Mouse (Mus musculus): ENCODE data around the gene Fbxo47. TPM values are rescaled to one million over a fixed set of nuclear protein-coding genes. Genes with fewer than 3 reads are reported as not detected.

Fbxo47 gene
- polyA plus RNA-seq, 1 experiment from 2014 or later = 0.60 TPM

DNA sequence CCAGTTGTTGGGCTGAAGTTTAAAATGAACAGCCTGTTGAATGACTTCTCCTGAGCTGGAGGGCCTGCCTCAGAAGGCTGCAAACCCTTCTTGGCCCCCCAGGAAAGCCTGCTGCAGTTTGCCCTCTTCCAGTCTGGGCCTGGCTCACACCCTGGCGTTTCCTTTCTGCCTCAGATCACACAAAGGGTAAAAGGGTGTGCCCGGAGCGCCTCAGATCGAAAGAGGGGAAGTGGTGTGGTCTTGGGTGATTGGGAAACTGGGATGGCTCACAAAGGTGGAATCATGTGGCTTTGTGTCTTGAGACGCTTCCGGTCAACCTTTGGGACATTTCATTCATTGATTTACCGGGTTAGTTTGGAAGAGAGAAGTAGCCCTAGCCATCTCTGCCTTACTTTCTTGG is 57.5 kb downstream of the Fbxo47 start:
- H3K36me3 ChIP-seq = peaks cover 46% of the 10 kb centered on the region
- H3K27me3 ChIP-seq = no peaks in the 10 kb centered on the region
- no peak overlapping the region; the same call in 1 of the 2 replicates for H3K27ac ChIP-seq (replicated peaks)
- no peak overlapping the region for H3K4me2 ChIP-seq
- 0 out of 2 replicates have a peak, but pooled peaks cover 14% of the 10 kb centered on the region for H3K4me1 ChIP-seq (replicated peaks)
- H3K9me3 ChIP-seq = no peaks in the 10 kb centered on the region
- H3K9ac ChIP-seq = no peak overlapping the region
- no peak for ATAC-seq (ENCODE audit: low FRiP score, low read depth)
- WGBS = 86% methylated on average over 7 of the region's 7 CpGs
- no peak overlapping the region for H3K4me3 ChIP-seq

DNA sequence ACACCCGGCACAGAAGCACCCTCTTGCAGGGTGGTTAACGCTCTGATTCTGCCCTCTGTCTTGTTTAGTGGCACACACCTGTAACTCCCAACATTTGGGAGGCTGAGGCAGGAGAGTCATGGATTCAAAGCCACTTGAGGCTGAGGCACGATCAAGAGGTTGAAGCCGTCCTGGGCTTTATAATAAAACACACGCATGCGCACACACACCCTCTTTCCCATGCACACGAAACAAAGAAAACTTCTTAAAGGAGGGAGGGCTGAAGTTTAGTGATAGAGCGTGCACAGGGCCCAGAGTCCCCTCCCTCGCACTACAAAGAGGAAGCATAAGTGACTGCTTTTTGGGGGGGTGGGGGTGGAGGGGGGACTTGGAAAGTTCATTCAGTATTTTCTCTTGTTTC is 58.0 kb downstream of the Fbxo47 start:
- Histone ChIP-seq H3K9me3 (no peaks in the 10 kb centered on the region), H3K4me3 (no peak overlapping the region), H3K27ac (replicated peaks) (no peak overlapping the region), H3K4me2 (no peak overlapping the region), H3K4me1 (replicated peaks) (0 out of 2 replicates have a peak, but pooled peaks cover 15% of the 10 kb centered on the region), H3K27me3 (no peaks in the 10 kb centered on the region), H3K36me3 (peaks cover 46% of the 10 kb centered on the region), H3K9ac (no peak overlapping the region)
- 87% methylated on average over 9 of the region's 9 CpGs for WGBS
- no peak for ATAC-seq (ENCODE audit: low FRiP score, low read depth)

DNA sequence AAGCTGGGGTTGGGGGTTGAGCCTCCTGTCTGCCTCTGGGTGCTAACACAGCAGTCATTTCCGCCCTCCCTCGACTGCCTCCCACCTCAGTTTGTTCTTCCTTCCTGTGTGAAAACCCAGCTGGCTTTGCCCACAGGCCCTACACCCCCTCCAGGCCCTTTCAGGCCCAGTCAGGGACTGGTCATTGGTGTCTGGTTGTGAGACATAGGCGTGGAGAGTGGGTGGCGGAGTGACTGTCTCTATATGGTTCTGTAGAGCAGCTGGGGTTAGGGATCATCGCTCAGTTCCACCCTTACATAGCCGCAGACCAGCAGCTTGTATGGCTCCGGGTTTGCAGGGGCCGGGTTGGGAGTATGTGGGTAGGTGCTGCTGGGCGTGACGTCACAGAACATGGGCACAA is 58.7 kb downstream of the Fbxo47 start:
- no peak overlapping the region for H3K4me2 ChIP-seq
- H3K4me1 ChIP-seq (replicated peaks) = 0 out of 2 replicates have a peak, but pooled peaks cover 19% of the 10 kb centered on the region
- ATAC-seq (ENCODE audit: low FRiP score, low read depth) = no peak
- no peaks in the 10 kb centered on the region for H3K9me3 ChIP-seq
- peak overlapping the region; percentile 38; the same call in 1 of the 2 replicates for H3K27ac ChIP-seq (replicated peaks)
- H3K4me3 ChIP-seq = no peak overlapping the region
- H3K9ac ChIP-seq = no peak overlapping the region
- H3K27me3 ChIP-seq = no peaks in the 10 kb centered on the region
- WGBS = 87% methylated on average over 10 of the region's 10 CpGs
- peaks cover 46% of the 10 kb centered on the region for H3K36me3 ChIP-seq

DNA sequence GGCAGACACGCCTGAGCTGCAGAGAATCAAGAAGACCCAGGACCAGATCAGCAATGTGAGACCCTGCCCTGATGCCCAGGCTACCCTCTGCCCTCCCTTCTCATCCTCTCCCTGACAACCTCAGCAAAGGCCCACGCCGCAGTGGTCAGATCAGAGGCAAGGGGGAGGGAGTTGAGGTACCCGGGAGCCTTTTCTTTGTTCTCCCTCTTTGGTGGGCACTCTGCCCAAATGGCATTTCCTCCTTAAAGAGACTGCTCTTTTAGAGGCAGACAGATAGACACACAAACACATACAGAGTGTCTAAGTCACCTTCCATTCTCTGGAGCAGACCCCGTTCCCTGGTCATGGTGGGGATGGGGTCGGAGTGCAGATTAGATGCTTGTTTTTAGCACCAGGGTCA is 59.1 kb downstream of the Fbxo47 start:
- Histone ChIP-seq H3K9ac (no peak overlapping the region), H3K4me1 (replicated peaks) (0 out of 2 replicates have a peak, but pooled peaks cover 19% of the 10 kb centered on the region), H3K27me3 (no peaks in the 10 kb centered on the region), H3K4me3 (no peak overlapping the region), H3K4me2 (no peak overlapping the region), H3K27ac (replicated peaks) (peak overlapping the region; percentile 38; the same call in 1 of the 2 replicates), H3K9me3 (no peaks in the 10 kb centered on the region), H3K36me3 (peaks cover 46% of the 10 kb centered on the region)
- 58% methylated on average over 6 of the region's 6 CpGs for WGBS
- no peak for ATAC-seq (ENCODE audit: low FRiP score, low read depth)

DNA sequence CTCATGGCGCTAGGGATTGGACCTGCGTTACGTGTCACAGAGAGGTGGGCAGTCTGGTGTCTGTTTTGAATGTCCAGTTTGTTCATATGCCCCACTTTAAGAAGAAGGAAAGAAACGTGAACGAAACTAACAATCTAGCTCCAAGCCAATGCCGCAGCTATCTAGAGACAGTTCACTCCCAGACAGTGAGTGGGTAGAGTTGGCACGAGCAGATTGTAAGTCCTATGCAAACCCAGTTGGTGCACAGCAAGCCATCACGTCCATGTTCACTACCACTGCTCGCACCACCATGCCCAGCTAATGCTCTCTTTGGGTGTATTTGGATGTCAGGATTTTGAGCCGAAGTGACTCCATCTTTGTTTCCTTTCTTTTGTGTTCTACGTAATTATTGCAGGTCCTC is 59.8 kb downstream of the Fbxo47 start:
- Histone ChIP-seq H3K36me3 (peaks cover 42% of the 10 kb centered on the region), H3K9ac (no peak overlapping the region), H3K9me3 (no peaks in the 10 kb centered on the region), H3K27ac (replicated peaks) (no peak overlapping the region), H3K27me3 (no peaks in the 10 kb centered on the region), H3K4me2 (no peak overlapping the region), H3K4me3 (no peak overlapping the region), H3K4me1 (replicated peaks) (0 out of 2 replicates have a peak, but pooled peaks cover 25% of the 10 kb centered on the region)
- ATAC-seq (ENCODE audit: low FRiP score, low read depth) = no peak
- WGBS = 95% methylated on average over 11 of the region's 11 CpGs

DNA sequence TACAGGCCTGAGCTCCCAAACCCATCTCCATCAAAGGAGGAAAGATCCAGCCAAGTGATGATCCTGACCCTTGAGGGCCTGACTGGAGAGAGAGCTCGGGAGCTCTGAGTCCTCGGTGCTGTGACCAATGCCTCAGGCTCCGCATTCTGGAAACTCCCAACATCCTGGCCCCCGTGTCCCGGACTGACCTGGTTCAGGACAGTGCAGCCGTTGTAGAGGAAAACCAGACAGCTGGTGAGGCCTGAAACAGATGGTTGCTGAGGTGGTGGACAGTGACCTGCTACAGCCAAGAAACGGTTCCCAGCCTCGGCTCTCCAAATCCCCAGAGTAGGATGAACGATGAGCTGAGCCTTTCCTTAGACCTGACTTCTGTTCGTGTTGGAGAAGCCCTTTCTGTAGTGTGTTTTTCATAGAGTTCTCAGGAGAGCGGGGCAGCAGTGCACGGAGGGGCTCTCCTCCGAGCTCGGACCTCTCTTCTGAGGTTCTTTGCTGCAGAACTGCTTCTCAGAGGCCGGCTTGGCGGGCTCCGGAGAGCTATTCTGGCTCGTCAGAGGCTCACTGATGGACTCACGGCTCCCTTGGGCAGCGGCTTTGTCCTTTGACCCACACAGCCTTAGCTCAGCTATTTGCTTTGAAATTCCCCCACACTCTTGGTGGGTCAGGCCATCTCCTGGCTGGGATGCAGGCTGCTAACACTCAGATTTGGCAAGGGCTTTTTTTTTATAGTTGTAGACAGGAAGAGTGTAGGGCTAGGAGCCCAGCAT is 60.9 kb downstream of the Fbxo47 start:
- H3K4me3 ChIP-seq = no peak overlapping the region
- H3K9ac ChIP-seq = no peak overlapping the region
- 75% methylated on average over 20 of the region's 20 CpGs for WGBS
- no peak for ATAC-seq (ENCODE audit: low FRiP score, low read depth)
- H3K36me3 ChIP-seq = peaks cover 45% of the 10 kb centered on the region
- H3K4me1 ChIP-seq (replicated peaks) = peaks cover 35% of the 10 kb centered on the region
- H3K27me3 ChIP-seq = no peaks in the 10 kb centered on the region
- no peak overlapping the region for H3K27ac ChIP-seq (replicated peaks)
- no peak overlapping the region for H3K4me2 ChIP-seq
- no peaks in the 10 kb centered on the region for H3K9me3 ChIP-seq

DNA sequence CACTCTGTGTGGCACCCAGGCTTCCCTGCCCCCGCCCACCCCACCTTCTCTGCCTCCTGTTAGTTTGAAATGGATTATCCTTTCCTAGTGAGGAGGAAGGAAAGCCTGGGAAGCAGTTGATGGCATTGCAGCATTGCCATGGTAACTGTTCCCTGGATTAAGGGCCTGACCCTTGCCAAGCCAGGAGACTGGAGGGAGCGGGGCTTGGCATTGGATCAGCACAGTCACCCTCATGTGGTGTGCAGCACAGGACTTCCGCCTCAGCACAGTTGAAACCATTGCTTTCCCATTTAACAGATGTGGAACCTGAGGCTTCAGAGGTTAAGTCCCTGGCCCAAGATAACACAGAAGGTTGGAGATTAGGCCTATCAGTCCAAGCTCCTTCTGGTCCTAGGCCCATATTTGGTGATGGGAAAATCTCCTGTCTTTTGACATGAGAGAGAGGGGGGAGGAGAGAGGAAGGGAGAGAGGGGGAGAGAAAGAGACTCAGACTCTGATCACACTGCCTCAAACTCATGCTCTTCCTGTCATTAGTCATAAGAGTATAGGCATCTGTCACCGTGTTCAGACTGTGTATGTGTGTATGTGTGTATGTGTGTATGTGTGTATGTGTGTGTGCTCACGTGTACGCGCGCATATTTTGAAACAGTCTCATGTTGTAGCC is 62.4 kb downstream of the Fbxo47 start:
- Histone ChIP-seq H3K4me1 (replicated peaks) (peaks cover 49% of the 10 kb centered on the region), H3K27ac (replicated peaks) (no peak overlapping the region), H3K36me3 (peaks cover 38% of the 10 kb centered on the region), H3K27me3 (no peaks in the 10 kb centered on the region), H3K4me3 (no peak overlapping the region), H3K9ac (no peak overlapping the region), H3K4me2 (no peak overlapping the region), H3K9me3 (no peaks in the 10 kb centered on the region)
- no peak for ATAC-seq (ENCODE audit: low FRiP score, low read depth)
- 91% methylated on average over 8 of the region's 8 CpGs for WGBS

DNA sequence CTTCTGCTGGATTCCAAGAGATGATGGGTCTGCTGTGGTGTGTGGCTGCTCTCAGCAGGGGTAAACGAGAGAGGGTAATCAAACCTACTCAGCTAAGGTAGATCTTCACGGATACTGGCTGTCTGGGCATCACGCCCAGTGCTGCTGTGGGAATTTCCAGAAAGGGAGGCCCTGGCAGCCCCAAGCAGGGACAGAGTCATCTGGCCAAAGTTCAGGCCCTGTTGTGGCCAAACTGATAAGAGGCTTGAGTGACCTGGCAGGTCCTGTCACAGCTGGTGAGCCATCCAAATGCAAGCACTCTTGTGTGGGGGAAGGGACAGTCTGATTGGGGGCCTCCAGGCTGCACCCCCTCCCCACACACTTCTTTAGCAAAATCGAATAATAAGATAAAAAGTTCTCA is 63.1 kb downstream of the Fbxo47 start:
- Histone ChIP-seq H3K27ac (replicated peaks) (no peak overlapping the region), H3K4me2 (no peak overlapping the region), H3K36me3 (peaks cover 32% of the 10 kb centered on the region), H3K9ac (no peak overlapping the region), H3K27me3 (no peaks in the 10 kb centered on the region), H3K9me3 (no peaks in the 10 kb centered on the region), H3K4me3 (no peak overlapping the region), H3K4me1 (replicated peaks) (peaks cover 50% of the 10 kb centered on the region)
- no peak for ATAC-seq (ENCODE audit: low FRiP score, low read depth)
- 68% methylated on average over 4 of the region's 4 CpGs for WGBS

DNA sequence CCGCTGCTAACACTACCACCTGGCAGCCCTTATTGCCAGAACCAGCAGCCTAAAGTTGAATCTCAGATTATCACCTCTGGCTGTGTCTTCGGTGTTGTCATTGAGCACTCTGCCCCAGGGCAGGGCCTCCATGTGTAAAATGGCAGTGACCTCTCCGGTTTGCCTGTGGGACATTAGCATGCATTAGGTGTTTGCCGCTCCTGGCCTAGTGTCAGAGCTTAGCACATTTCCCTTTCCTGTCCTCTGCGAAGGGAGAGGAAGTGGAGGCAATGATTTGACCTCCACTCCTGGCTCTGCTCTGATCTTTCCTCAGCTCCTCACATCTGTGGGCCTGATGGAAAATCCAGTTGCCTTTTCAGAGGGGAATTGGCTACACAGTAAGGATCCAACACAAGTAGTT is 64.0 kb downstream of the Fbxo47 start:
- Histone ChIP-seq H3K4me3 (no peak overlapping the region), H3K27me3 (no peaks in the 10 kb centered on the region), H3K27ac (replicated peaks) (peak overlapping the region; percentile 79; the same call in 1 of the 2 replicates), H3K9ac (no peak overlapping the region), H3K9me3 (no peaks in the 10 kb centered on the region), H3K36me3 (peaks cover 27% of the 10 kb centered on the region), H3K4me2 (no peak overlapping the region), H3K4me1 (replicated peaks) (peaks cover 46% of the 10 kb centered on the region)
- 76% methylated on average over 5 of the region's 5 CpGs for WGBS
- ATAC-seq (ENCODE audit: low FRiP score, low read depth) = no peak

DNA sequence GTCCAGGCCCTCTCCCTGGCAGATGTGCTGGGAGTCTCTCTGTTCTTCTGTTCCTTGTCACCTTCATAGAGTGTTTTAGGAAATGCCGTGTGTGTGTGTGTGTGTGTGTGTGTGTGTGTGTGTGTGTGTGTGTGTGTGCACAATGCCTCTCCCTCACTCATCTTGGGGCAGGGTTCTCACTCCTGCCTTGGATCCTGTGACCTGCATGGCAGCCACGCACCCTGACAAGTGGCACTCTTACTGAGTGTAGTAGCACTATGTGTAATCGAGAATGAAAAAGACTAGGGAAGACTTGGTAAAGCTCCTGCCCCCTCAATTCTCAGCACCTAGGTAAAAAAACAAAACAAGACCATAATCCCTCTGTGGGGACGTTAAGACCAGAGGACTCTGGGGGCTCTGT is 64.9 kb downstream of the Fbxo47 start:
- no peaks in the 10 kb centered on the region for H3K27me3 ChIP-seq
- no peak overlapping the region for H3K4me3 ChIP-seq
- WGBS = 56% methylated on average over 4 of the region's 4 CpGs
- peaks cover 43% of the 10 kb centered on the region for H3K4me1 ChIP-seq (replicated peaks)
- no peak for ATAC-seq (ENCODE audit: low FRiP score, low read depth)
- no peak overlapping the region for H3K4me2 ChIP-seq
- H3K36me3 ChIP-seq = peaks cover 28% of the 10 kb centered on the region
- H3K27ac ChIP-seq (replicated peaks) = peak overlapping the region; percentile 79
- no peaks in the 10 kb centered on the region for H3K9me3 ChIP-seq
- H3K9ac ChIP-seq = no peak overlapping the region

DNA sequence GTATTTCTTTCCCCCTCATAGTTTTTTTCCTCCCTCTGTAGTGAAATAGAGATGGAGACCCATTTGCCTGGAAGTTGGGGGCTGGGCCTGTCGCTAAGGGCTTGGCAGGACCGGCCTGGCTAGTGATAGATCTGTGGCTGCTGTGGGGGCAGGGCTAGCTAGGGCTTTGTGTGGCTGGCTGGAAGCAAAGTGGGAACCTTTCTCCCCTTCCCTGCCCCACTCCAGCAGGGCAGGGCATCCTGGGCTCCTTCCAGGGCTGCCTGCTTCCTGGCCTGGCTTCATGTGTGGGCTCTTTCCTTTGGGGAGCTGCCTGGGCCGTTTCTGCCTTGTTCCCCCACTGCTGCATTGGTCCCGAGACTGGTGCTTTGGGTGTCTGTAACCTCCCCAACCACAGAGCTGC is 65.4 kb downstream of the Fbxo47 start:
- ATAC-seq (ENCODE audit: low FRiP score, low read depth) = peak; percentile 82
- Histone ChIP-seq H3K4me1 (replicated peaks) (peaks cover 48% of the 10 kb centered on the region), H3K27me3 (no peaks in the 10 kb centered on the region), H3K36me3 (peaks cover 24% of the 10 kb centered on the region), H3K9me3 (no peaks in the 10 kb centered on the region), H3K9ac (0 out of 2 replicates have a peak overlapping the region, but pooled peaks have one; percentile 3), H3K4me2 (no peak overlapping the region; the same call in 1 of the 2 replicates), H3K4me3 (no peak overlapping the region), H3K27ac (replicated peaks) (peak overlapping the region; percentile 79)
- WGBS = 6% methylated on average over 4 of the region's 4 CpGs

DNA sequence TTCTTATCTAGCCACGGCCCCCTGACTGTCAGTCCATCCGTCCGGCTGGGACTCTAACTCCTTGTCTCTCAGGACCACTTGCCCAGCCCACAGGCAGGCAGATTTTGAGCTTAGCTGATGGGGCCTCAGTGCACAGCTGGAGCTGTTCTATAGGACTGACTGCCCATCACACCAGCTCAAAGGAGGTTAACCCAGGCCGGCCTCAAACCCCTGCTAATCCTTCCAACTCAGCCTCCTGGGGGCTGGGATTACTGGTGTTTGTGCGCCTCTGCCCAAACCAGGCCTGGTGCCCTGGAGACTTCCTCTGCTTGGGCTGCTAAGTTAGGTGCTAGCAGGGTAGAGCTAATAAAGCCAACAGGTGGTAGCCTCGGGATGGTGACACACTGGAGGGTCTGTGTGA is 66.0 kb downstream of the Fbxo47 start:
- peaks cover 21% of the 10 kb centered on the region for H3K36me3 ChIP-seq
- H3K9ac ChIP-seq = no peak overlapping the region
- WGBS = 41% methylated on average over 6 of the region's 6 CpGs
- no peak for ATAC-seq (ENCODE audit: low FRiP score, low read depth)
- H3K27ac ChIP-seq (replicated peaks) = peak overlapping the region; percentile 79
- H3K4me1 ChIP-seq (replicated peaks) = peaks cover 50% of the 10 kb centered on the region
- H3K4me3 ChIP-seq = no peak overlapping the region
- no peaks in the 10 kb centered on the region for H3K9me3 ChIP-seq
- H3K4me2 ChIP-seq = no peak overlapping the region
- H3K27me3 ChIP-seq = no peaks in the 10 kb centered on the region
